Mouse (Mus musculus) neural tube, embryonic 14.5 days (tissue): ENCODE measurements around the gene Zkscan2. TPM values are rescaled to one million over a fixed set of nuclear protein-coding genes. Genes with fewer than 3 reads are reported as not detected.

ENCODE experiments used
- ATAC-seq: fragments of 200-750 bp; cut with Nextera tagmentation; 2 replicates; pipeline ENCODE4 v1.8.0; 2017; ENCODE audit warnings: low read depth, mild to moderate bottlenecking, moderate TSS enrichment, moderate library complexity
- H3K27ac ChIP-seq: fragments of 300-500 bp; sonication (generic); 2 replicates; pipeline ENCODE4 v1.5.1; 2014; ENCODE audit warnings: low read depth, mild to moderate bottlenecking, control low read depth, low read length, moderate library complexity, mixed read lengths
- H3K27me3 ChIP-seq: fragments of 300-500 bp; sonication (generic); 2 replicates; pipeline ENCODE4 v1.6.1; 2014; ENCODE audit warnings: low read length; ENCODE audit not compliant: control insufficient read depth, insufficient read depth
- H3K36me3 ChIP-seq: fragments of 300-500 bp; sonication (generic); 2 replicates; pipeline ENCODE4 v1.6.1; 2014; ENCODE audit warnings: low read length, mixed read lengths; ENCODE audit not compliant: control insufficient read depth, insufficient read depth
- H3K4me1 ChIP-seq: fragments of 300-500 bp; sonication (generic); 2 replicates; pipeline ENCODE4 v1.6.1; 2014; ENCODE audit warnings: low read length; ENCODE audit not compliant: control insufficient read depth, insufficient read depth
- H3K4me2 ChIP-seq: fragments of 300-500 bp; sonication (generic); 2 replicates; pipeline ENCODE4 v1.6.1; 2014; ENCODE audit warnings: mild to moderate bottlenecking, low read depth, low read length, control low read depth
- H3K4me3 ChIP-seq: fragments of 300-500 bp; sonication (generic); 2 replicates; pipeline ENCODE4 v1.5.1; 2014; ENCODE audit warnings: low read depth, low read length, control low read depth, mixed read lengths
- H3K9ac ChIP-seq: fragments of 300-500 bp; sonication (generic); replicated peaks from 2 replicates; pipeline ENCODE4 v1.6.1; 2014; ENCODE audit warnings: low read depth, mild to moderate bottlenecking, control low read depth, low read length, mixed read lengths
- H3K9me3 ChIP-seq: fragments of 300-500 bp; sonication (generic); 2 replicates; pipeline ENCODE4 v1.6.1; 2016; ENCODE audit warnings: low read length; ENCODE audit not compliant: control insufficient read depth
- WGBS: fragments of 180-500 bp; shearing (Covaris S2); extraction: QIAGEN DNeasy Blood & Tissue Kit; methylation state at CpG from one replicate; pipeline ENCODE4 v1.1.7; 2014; 5-methylcytosine and 5-hydroxymethylcytosine counted together
- polyA plus RNA-seq: library from polyadenylated mRNA; unstranded; fragments of >200 nt; fragmentation: Nextera tagmentation; extraction: Ambion mirVana; gene quantifications from 2 replicates; pipeline ENCODE4 v1.2.1, GENCODE M21; 2014

Zkscan2 gene
- polyA plus RNA-seq, result 18.7 and 23.4 TPM in 2 replicates

- Histone ChIP-seq H3K27ac (peak within 1 kb of the TSS; percentile 96), H3K27me3 (no peaks in the 10 kb centered on the region), H3K4me1 (peaks cover 17% of the 10 kb centered on the region), H3K36me3 (0 out of 2 replicates have a peak, but pooled peaks cover 4% of the 10 kb centered on the region), H3K9ac (peak within 1 kb of the TSS; percentile 88), H3K4me3 (peak within 1 kb of the TSS; percentile 83), H3K4me2 (peak within 1 kb of the TSS; percentile 91), H3K9me3 (no peaks in the 10 kb centered on the region)
- WGBS, result 1% methylated on average over 69 of the region's 71 CpGs
- ATAC-seq, result peak; percentile 94
These were observed at the start of gene Zkscan2 for GRCm38 (mm10) chr7:123500239-123501219. Zkscan2 (minus strand) TSS chr7:123500449.

GRCm38 (mm10) chr7:123529190-123529589 is 28.9 kb upstream of the Zkscan2 start:
- Histone ChIP-seq H3K4me1 (no peaks in the 10 kb centered on the region), H3K9ac (no peak overlapping the region), H3K9me3 (no peaks in the 10 kb centered on the region), H3K36me3 (no peaks in the 10 kb centered on the region), H3K4me3 (no peak overlapping the region), H3K27ac (no peak overlapping the region), H3K27me3 (no peaks in the 10 kb centered on the region), H3K4me2 (no peak overlapping the region)
- WGBS, result 82% methylated on average over 3 of the region's 3 CpGs
- ATAC-seq, result no peak

DNA sequence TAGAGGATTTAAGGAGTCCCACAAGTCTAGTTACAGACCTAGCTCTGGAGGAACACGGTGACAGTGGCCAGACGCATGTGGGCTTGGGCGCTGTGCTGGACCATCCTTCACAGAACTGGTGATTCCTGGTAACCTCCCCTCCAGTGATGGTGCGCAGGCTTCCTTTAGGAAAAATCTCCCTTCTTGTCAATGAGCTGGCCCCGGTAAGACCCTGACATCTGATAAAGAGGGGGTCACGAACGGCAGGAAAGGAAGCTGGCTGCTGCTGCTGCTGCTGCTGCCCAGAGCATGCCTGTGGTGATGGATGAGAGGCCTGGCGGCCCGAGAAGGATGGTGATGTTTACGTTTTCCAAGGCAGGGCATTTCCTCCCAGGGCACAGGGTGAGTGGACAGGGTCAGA is 25.5 kb upstream of the Zkscan2 start:
- H3K4me1 ChIP-seq, result no peaks in the 10 kb centered on the region
- H3K27me3 ChIP-seq, result no peaks in the 10 kb centered on the region
- no peak overlapping the region for H3K27ac ChIP-seq
- no peak overlapping the region for H3K9ac ChIP-seq
- ATAC-seq, result no peak
- WGBS, result 60% methylated on average over 10 of the region's 10 CpGs
- no peaks in the 10 kb centered on the region for H3K36me3 ChIP-seq
- H3K4me3 ChIP-seq, result no peak overlapping the region
- H3K4me2 ChIP-seq, result no peak overlapping the region
- no peaks in the 10 kb centered on the region for H3K9me3 ChIP-seq

GRCm38 (mm10) chr7:123524218-123524861 is 24.1 kb upstream of the Zkscan2 start:
- Histone ChIP-seq H3K4me2 (no peak overlapping the region), H3K36me3 (no peaks in the 10 kb centered on the region), H3K4me1 (no peaks in the 10 kb centered on the region), H3K27me3 (no peaks in the 10 kb centered on the region), H3K27ac (no peak overlapping the region), H3K9me3 (no peaks in the 10 kb centered on the region), H3K4me3 (no peak overlapping the region), H3K9ac (no peak overlapping the region)
- WGBS, result 26% methylated on average over 8 of the region's 8 CpGs
- peak; percentile 66 for ATAC-seq

DNA sequence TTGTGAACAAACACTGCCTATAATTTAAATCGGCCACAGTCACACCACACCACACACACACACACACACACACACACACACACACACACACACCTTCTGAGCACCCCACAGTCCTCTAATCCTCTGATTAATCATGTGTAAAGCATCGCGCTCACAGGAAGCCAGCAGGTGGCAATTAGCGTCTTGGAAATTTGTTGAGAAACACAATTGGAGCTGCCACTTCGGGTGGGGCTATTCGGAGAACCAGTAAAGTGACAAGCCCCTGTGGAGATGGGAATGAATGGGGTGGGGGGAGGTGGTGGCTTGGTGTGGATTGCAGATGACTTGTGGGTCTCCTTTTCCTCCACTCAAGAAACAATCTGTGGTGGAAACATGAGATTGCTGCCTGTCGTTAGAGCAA is 7.7 kb upstream of the Zkscan2 start:
- Histone ChIP-seq H3K9me3 (no peaks in the 10 kb centered on the region), H3K4me1 (no peaks in the 10 kb centered on the region), H3K36me3 (no peaks in the 10 kb centered on the region), H3K9ac (no peak overlapping the region), H3K4me3 (no peak overlapping the region), H3K4me2 (no peak overlapping the region), H3K27ac (no peak overlapping the region), H3K27me3 (no peaks in the 10 kb centered on the region)
- 47% methylated on average over 7 of the region's 7 CpGs for WGBS
- ATAC-seq, result no peak

DNA sequence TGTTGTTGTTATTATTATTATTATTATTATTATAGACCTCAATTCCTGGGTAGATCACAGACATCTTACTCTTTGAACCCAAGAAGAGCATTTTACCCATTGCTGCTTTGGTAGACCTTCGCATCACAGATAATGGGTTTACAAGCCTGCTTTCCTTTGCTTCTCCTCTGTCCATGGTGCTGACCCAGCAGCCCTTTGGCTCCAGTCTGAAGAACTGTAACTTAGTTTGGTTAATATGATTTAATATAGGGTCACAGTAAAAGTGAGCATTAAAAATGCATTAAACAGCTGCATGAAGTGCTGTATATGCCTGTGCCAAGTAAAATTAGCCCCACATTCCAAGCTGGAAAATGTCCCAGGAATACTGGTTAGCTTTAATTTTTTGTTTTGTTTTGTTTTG is 3.1 kb upstream of the Zkscan2 start:
- Histone ChIP-seq H3K4me1 (peaks cover 17% of the 10 kb centered on the region), H3K36me3 (no peaks in the 10 kb centered on the region), H3K9ac (no peak overlapping the region), H3K27me3 (no peaks in the 10 kb centered on the region), H3K27ac (no peak overlapping the region), H3K4me2 (no peak overlapping the region), H3K9me3 (no peaks in the 10 kb centered on the region), H3K4me3 (no peak overlapping the region)
- ATAC-seq, result no peak
- 73% methylated on average over 1 of the region's 1 CpGs for WGBS

DNA sequence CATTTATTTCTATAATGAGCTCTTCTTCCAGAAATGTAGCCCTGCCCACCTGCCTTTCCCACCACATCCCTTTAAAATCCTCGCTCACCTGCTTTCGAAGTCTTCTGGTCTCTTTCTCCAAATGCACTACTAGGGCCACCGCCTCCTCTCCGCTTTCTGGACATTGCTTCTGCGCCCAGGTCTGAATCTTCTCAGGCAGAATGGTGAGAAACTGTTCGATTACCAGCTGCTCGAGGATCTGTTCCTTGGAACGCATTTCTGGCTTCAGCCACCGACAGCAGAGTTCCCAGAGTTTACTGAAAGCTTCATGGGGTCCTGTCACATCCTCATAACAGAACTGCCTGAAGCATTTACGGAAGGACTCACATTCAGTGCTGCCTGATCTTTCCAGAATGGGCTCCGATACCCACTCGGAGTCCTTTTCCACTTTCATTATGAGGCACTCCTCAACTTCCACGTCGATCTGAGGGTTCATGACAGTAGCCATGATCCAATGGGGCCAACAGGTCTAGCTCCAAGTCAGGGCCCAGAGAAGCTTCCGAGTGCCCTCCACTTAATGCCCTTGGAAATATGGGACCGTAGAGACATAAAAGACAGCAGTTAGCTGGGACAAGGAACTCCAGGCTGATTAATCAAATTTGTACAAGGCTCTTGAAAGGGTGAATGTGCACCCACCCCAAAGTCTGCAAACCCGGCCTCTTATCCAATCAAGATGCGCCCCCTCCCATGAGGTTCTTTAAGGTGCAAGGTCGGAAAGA is 589 bp downstream of the Zkscan2 start:
- WGBS, result 39% methylated on average over 19 of the region's 19 CpGs
- ATAC-seq, result peak; percentile 36
- no peaks in the 10 kb centered on the region for H3K9me3 ChIP-seq

GRCm38 (mm10) chr7:123487703-123488102 is 12.5 kb downstream of the Zkscan2 start:
- Histone ChIP-seq H3K4me2 (no peak overlapping the region), H3K4me1 (no peaks in the 10 kb centered on the region), H3K9me3 (no peaks in the 10 kb centered on the region), H3K9ac (no peak overlapping the region), H3K27me3 (no peaks in the 10 kb centered on the region), H3K4me3 (no peak overlapping the region), H3K36me3 (peaks cover 21% of the 10 kb centered on the region), H3K27ac (no peak overlapping the region)
- WGBS, result 84% methylated on average over 5 of the region's 5 CpGs
- ATAC-seq, result no peak

More for the DNA sequence above, 589 bp downstream of the Zkscan2 start:
- peak overlapping the region; percentile 83 for H3K4me3 ChIP-seq
- peak overlapping the region; percentile 91 for H3K4me2 ChIP-seq
- H3K9ac ChIP-seq, result peak overlapping the region; percentile 88
- peak overlapping the region; percentile 96; the same call in 1 of the 2 replicates for H3K27ac ChIP-seq
- 0 out of 2 replicates have a peak, but pooled peaks cover 4% of the 10 kb centered on the region for H3K36me3 ChIP-seq
- no peaks in the 10 kb centered on the region for H3K27me3 ChIP-seq
- H3K4me1 ChIP-seq, result peaks cover 17% of the 10 kb centered on the region
